Mouse (Mus musculus) frontal cortex, postnatal 25 days (tissue): ENCODE measurements around the gene Ccdc12.
"Not testable (repeated sequence)": the region's sequence is repeated elsewhere in the genome, so short reads cannot be mapped to it uniquely, and the experiment has no call there.

ENCODE experiments used
- DNase-seq, 2 experiments: peaks; one replicate each; pipeline ENCODE4 v3.0.0; 2022; ENCODE audit warnings: low spot score in 2 of 2

Gene Ccdc12

DNA sequence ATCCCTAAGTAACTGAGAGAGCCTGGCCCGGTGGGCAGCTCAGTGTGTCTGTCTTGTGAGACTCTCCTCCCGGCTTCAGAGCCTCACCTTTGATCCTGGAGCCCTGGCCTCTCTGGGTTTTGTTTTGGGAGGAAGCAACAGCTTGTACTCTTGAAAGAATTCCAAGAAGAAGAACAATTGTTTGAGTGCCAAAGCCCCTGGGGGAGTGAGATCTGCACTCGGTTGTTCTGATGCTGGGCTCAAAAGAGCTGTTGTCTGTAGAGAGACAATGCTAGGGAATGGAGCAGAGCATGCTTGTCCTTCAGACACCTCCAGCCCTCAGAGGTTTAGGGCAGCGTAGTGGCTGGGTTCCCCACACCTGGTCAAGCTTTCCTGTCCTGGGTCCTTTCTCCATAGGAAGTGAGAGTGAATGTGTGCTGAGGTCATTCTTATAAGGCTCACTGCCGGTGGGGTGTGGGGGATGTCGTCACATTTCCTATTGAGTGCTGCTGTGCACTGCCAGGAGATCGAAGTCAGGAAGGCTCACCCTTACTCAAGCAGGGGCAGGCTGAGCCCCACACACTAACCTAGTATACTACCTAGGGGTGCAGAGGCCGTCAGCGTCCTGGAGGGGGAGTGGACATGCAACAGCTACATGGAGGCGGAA is 16.9 kb downstream of the Ccdc12 start:
- DNase-seq = no peak

DNA sequence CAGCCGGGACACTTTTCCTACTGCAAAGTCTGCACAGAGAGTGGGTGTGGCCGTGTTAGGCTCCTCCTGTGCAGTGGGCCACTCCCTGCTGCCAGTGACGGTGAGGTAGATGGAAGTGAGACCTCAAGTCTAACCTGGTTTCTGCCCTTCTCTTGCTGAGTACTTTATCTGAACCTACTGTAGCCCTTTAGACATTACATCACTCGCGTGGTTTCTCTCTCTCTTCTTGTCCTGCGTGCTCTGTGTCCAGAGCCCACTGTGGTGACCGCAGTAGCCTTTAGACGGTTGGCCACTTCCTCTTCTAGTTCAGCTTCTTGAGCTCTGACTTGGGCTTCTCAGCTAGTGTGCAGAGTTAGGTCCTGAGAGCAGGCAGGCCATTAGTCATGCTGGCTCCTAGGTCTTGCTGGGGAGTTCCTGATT is 20.2 kb downstream of the Ccdc12 start:
- no peak for DNase-seq

DNA sequence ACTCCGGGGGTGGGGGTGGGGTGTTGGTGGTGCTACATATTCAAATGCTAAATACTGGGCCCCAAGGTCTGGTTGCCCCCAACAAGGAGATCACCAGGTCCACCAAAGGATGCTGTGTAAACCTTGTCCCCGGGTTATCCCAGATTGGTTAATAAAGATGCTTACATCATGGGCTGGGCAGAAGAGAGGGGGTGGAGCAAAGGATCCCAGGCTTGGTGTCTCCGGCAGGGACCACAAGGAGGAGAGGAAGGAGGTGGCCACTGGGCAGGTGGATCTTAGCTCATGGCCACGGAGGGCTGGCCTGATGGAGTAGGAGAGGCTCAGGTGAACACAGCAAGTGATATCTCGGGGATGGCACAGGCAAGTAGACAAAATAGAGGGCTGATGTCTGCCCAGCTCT is 22.6 kb downstream of the Ccdc12 start:
- no peak for DNase-seq

DNA sequence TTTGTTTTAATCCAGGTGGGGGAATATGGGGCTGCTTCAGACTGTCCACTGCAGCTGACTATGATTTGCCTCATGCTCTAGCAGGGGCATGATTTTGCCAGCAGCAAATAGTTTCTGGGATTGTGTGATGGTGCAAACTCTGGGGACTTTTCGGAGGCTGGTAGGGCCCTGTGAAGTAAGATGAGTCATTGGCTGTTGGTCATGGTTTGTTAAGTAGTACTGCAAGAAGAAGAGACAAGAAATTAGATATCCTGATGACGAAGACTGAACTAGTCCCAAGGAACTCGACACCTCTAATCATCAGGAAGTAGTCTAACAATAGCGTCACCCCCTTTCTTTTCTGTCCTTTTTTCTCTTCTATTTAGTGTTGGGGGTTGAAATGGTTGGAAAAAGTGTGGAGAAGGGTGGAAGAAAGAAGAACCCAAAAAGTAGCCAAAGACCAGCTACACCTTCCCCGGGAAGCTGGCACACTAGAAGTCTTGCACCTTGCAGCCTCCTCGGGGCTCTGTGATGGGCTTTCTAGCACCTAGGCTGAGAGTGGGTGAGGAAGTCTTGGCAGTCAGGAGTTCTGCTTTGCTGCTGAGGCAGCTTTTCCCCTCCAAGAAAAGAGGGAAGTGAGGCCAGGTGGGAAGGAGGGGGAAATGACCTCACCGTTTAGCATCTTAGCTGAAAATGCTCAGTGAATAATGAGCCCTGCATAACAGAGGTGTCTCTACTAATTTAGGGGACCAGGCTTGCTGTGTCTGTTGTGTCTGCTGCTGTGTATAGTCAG is 24.6 kb downstream of the Ccdc12 start:
- no peak for DNase-seq

DNA sequence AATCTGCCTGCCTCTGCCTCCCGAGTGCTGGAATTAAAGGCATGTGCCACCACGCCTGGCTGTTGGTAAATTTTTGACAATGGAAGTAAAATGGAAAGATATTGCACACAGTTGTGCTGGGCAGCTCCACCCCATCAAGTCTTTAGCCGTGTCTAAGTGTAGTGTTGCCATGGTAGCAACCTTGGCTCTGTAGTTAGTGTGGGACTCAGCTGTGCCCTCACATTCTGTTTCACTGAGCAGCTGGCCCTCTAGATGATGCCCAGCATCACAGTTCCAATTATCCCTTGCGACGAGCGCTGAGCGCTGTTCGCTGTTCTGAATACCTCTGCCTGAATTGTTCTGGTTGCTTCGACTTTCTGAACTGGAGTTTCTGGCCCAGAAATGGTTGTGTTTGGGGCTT is 25.5 kb downstream of the Ccdc12 start:
- DNase-seq = no peak

DNA sequence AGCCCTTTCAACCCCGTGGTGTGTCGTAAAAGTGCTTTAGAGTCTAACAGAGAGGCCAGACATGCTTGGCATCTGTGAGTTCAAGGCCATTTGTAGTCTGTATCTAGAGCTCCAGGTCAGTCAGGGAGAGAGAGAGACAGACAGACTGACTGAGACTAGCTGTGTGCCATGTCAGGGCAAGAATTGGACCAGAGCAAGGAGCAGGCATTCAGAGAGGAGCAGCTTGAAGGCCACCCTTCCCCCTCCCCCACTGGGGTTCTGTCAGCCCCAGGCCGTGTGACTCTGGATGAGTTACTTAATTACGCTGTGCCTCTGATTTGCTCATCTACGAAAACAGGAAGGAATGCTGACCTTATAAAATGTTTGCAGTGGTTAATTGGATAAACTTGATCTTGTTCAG is 26.0 kb downstream of the Ccdc12 start:
- no peak for DNase-seq

DNA sequence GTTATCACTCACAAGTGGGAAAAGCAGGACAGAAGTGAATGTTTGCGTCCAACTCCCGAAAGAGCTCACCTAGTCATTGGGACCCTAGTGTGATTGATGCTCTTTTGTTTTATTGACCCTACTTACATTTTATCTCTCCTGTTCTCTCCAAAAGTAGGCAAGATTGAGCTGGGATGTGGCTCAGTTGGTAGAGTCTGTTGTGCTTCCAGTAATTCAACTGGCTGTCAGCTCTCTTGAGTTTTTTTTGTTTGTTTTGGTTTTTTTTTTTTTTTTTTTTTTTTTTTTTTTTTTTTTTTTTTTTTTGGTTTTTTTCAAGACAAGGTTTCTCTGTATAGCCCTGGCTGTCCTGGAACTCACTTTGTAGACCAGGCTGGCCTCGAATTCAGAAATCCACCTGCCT is 26.4 kb downstream of the Ccdc12 start:
- not testable (repeated sequence) for DNase-seq

DNA sequence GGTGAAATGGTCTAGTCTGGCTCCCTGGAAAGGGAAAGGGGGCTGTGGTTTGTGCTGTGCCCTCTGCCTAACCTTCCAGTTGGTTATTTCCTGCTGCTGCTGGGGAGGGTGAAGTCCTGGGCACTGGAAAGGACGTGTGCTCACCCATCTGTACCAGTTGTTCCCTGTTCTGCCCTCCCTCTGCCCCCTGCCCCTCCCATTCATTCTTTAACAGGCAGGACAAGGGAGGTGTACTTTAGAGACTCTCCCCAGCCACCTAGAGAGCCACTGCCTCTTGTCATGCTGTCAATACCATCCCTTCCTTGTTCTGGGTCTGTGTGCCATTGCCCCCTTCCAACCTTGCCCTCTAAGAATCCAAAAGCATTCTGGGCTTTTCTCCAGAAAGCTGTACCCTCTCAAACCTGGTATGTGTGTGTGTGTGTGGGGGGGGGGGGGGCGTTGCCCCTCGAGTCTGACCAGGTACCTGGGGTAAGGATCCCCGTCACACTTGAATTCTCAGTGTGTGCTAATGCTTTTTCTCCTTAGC is 27.3 kb downstream of the Ccdc12 start:
- no peak for DNase-seq

DNA sequence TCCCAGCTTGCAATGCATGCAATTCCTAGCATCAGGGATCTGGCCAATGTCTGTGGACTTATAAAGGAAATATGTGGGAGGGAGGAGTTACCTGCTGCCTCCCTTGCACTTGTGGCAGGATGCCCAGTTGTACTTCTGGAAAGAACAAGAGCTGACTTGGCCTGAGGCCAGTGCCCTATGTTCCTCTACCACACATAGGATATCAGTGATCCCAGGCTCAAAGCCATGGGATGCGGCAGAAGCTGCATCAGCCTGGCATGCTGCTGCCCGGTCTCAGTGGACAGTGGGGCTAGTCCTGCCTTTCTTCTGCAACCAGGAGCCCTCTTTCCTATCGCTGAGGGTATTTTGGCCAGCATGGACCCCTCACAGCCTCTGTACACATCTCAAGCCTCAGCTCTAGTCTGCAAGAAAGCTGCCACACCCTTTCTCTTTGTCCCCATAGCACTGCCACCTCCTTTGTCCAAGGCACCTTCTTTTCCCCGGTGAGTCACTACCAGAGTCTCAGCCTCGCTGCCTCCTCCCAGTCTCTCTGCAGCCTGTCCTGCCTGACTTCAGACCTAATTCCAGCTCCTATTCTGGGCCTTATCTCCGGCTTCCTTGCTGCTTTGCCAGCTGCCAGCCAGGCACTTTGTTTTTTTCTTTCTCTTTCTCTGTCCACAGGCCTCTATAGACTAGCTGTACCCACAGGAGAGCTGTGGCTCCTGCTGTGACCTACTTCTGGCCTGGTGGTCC is 28.0 kb downstream of the Ccdc12 start:
- peak; percentile 35 to 41 for DNase-seq

DNA sequence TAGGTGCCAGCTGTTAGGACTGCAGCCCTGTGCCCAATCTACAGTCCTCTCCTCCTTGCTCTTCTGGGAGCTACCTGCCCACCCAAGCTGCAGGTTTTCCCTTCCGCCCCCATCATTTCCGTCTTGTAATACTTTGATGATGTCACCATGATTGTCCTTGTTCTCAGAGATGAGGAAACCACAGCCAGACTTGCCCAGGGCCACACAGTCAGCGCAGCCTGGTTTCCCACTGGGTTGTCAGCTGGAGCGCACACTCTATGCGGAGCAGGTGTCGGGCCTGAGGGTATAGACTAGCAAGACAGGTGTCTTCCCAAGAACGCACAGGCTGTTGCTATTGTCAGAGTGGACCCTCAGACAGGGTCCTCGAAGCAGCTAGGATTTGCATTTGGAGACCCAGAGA is 28.9 kb downstream of the Ccdc12 start:
- DNase-seq = no peak

DNA sequence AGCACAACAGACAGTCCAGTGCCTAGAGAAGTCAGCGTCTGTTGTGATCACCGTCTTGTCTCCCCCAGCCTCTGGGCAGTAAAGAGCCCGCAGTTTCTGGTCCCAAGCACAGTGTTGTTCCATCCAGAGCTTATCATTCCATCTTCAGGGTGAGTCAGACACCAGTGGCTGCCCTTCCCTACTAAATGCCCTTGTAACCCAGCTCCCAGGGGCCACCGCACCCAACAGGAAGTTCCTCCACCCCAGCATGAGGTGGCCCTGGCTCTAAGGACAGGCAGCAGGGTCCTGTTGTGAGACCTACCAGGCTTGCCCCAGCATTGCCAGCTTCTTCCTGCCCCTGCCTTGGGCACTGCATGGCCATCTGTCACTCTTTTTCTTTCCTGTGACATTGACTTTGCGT is 29.3 kb downstream of the Ccdc12 start:
- no peak for DNase-seq

DNA sequence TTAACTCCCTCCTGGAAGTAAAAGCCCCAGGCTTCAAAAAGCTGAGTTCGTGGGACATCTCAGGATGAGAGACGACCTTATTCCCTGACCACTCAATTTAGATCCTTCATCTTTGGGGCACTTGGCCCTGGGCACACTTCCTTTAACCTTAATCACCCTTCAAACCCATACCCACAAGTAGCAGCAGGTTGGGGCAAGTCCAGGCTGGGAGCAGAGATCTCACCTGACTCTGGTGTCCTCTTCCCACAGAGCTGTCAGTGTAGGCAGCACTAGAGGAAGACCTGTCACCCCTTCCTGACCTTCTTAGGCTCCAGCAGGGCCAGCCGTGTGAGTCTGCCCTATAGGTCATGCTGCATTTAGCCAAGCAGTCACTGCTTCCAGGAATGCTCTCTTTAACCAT is 30.2 kb downstream of the Ccdc12 start:
- no peak for DNase-seq

DNA sequence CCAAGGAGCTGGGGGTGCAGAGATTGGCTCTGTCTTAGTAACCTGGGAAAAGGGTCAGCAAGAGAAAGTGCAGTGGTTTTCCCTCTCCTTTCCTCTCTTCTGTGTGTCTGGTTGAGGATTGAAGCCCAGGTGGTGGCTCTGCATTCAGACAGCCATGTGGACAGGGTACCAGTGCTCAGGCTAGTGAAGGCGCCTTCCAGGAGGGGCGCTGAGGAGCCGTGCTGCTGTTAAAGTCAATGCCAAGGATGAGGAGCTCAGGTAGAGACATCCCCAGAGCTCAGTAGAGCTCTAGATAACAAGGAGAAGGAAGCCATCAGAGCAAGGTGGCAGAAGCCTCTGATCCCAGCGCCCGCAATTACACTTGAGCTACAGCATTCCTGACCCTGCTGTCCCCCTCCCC is 30.8 kb downstream of the Ccdc12 start:
- no peak for DNase-seq

DNA sequence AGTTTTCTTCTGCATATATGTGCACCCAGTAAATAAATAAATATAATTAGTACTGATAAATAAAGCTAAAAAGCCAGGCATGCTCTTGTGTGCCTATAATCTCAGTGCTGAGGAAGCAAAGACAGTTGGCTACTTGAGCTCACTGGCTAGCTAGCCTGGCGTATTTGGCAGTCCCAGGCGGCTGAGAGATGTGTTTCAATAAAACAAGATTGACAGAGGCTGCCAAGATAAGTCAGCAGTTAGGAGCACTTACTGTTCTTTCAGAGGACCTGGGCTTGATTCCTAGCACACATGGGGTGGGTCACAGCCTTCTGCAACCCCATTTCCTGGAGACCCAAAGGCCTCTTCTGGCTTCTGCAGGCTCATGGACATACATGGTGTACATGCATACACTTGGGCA is 31.5 kb downstream of the Ccdc12 start:
- DNase-seq = no peak

DNA sequence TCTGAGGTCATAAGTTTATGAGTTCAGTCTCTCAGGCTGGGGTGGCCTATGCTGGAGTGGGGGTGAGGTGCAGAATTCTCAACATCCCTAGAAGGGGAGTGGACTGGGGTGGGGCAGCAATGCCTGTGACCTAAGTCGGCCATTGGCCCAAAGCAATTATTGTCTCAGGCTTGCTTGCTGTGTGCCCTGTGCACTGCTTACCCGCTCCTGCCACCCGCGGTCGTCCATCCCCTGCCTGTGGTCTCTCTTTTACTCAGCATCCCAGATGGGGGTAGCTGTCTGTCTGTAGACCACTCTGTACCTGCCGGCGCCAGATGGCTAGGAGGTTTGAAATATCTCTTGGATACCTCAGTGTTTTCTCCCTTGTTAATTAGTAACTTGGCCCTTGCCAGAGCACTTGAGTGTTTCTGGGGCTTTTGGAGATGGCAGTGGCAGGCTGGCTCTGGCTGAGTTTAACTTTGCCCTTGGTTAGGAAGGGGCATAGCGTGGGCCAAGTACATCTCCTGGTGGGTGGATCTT is 33.0 kb downstream of the Ccdc12 start:
- DNase-seq = no peak

DNA sequence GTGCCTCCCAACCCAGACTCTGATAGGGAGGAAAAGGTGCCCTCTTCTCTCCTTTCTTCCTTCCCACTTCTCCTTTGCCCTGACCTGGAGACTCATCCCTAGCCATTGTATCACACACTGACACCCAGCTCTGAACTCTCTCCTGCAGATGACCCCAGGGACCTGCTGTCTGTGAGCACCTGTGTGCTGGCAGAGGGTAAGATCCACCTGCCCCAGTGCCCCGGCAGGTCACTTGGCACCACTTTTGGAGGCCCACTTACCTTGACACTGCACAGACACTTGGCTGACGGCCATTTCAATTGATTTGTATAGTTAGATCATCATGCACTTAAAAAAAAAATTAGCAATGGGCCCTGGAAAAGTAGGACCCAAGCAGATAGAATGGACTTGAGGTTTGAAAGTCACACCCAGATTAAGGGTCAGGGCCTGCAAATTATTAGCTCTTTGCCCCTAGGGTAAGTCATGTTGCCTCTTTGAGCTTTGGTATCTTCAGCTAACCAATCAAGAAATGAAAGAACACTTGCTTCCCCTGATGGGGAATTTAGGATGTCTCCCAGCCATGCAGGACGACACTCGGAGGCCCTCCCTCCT is 39.0 kb downstream of the Ccdc12 start:
- DNase-seq = no peak

DNA sequence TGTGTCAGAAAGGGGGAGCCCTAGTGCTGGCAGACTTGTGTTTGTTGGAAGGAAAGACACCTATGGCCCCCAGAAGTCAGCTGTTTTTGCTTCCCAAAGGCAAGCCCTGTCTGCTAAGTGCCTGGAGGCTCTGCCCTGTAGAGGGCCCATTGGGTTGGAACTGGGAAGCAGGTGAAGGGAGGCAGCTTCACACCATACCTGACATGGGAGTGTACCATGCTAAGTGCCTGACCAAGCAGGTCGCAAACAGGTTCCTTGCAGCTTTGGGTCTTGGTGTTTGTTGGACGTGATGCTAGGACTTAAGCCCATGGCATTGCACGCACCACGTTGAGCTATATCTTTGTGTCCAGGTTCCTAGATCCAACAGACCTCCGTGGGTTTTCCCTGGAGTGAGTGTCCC is 40.1 kb downstream of the Ccdc12 start:
- DNase-seq = no peak

DNA sequence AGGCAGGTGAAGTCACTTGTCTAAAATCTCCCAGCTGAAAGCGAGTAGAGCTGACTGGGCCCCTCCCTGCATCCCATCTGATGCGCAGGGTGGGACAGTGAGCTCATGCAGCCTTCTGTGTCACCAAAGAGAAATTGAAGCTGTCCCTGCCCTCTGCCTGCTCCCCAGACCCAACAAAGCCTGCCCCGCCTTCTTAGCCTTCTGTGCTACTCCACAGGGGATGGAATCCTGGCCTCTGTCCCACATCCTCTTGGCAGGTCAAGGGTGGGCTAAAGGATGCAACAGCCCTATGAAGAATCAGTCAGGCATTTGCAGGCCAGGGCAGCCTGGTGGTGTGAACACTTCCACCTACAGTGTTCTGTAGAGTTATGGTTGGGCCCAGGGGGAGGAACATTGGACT is 41.2 kb downstream of the Ccdc12 start:
- no peak for DNase-seq

DNA sequence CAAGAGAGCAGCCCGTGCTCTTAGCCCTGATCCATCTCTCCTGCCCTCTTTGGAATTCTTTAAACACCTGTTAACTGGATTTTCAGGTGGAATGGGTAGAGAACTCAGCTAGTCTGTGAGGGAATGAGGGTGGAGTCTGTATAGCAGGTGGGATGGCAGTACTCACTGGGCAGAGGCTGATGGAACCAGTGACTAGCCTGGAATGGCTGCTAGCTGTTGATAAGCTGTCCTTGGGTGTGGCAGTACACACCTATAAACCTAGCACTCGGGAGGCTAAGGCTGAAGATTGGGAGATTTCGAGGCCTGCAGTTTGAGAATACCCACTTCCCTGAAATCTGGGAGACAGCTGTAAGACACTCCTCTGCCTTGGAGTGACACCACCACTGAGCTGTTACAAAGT is 43.3 kb downstream of the Ccdc12 start:
- DNase-seq = no peak

DNA sequence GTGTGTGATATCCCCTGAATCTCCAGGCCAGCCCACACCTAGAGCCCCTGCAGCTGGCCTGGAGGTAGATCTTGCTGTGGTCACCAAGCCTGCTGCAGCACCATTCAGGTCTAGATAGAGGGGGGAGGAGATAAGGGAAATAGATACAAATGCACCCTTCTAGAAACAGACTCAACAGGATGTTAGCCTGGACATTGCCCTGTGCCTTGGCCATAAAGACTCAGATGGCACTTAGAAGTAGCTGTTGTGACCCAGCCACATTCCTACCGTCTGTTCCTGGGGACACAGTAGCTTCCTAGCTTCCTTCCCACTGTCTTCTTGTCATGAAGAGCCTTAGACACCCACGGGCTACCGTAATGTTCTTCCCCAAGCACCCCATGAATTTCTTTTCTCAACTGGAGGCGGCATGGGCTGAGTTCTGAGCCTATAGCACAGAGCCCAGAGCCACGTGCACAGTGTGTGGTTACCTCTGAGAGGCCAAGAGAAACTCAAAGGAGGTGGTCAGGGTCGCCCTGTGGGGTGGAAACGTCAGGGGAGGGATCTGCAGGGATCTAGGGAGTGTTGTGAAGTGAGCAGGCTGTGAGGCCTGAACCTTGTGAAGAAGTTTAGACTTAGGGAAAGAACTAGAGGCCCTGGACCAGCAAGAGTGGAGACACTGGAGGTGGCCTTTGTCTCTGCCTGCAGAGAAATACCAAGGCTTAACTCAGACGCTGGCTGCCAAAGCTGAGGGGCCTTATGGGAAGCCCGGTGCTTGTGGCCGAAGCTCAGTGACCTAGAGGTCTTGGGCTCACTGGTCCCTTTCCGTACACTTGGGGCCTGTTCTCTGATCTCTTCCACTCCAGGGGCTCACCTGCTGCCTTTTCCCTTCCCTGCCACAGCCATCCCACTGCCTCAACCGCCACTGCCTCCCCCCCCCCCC is 45.1 kb downstream of the Ccdc12 start:
- DNase-seq = no peak

DNA sequence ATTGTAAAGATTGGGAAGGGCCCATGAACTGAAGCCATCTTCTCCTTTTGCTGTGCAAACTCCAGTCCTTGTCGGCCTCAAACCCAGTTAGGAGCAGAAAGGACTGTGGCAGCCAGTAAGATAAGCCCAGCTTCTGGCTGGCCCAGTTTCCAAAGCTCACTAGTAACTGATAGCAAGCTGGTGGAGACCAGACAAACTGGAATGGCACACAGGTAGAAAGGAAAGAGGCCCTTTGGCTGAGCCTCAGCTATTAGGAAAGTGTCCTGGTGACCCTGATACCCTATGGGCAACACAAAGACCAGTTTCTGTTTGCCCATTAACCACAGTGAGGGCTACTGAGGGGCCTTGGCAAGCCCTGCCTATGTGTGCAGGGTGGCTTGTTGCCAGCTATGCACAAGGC is 46.5 kb downstream of the Ccdc12 start:
- no peak for DNase-seq
